Mouse (Mus musculus): ENCODE measurements at regions not wholly inside any gene's neighbourhood (a gene's known extent, or its start where the extent isn't known, plus 50 kb on each side); places are given as distances from the start of the nearest gene placed in this dataset.

GRCm38 (mm10) chr3:72235322-72235721 lies 732.3 kb downstream of the Sis start:
- DNase-seq (ENCODE audit: inconsistent ontology term), result peak; percentile 1

GRCm38 (mm10) chr3:72227818-72228217 lies 739.8 kb downstream of the Sis start:
- no peak for DNase-seq (ENCODE audit: inconsistent ontology term)
